Mouse (Mus musculus) heart, embryonic 11.5 days (tissue): ENCODE results near the gene Alg14. TPM values are rescaled to one million over a fixed set of nuclear protein-coding genes. Genes with fewer than 3 reads are reported as not detected.

Source experiments
- ATAC-seq: fragments of 200-750 bp; cut with Nextera tagmentation; replicated peaks from 2 replicates; pipeline ENCODE4 v1.8.0; 2017; ENCODE audit warnings: moderate library complexity; ENCODE audit not compliant: insufficient number of reproducible peaks, low FRiP score, low TSS enrichment
- H3K27ac ChIP-seq: fragments of 300-500 bp; sonication (generic); 2 replicates; pipeline ENCODE4 v1.5.1; 2014; ENCODE audit warnings: mild to moderate bottlenecking, low read depth, low read length
- H3K27me3 ChIP-seq: fragments of 300-500 bp; sonication (generic); 2 replicates; pipeline ENCODE4 v1.6.1; 2014; ENCODE audit warnings: mild to moderate bottlenecking, low read length, mixed read lengths; ENCODE audit not compliant: control insufficient read depth, insufficient read depth
- H3K36me3 ChIP-seq: fragments of 300-500 bp; sonication (generic); 2 replicates; pipeline ENCODE4 v1.6.1; 2014; ENCODE audit warnings: mild to moderate bottlenecking, low read length, moderate library complexity, mixed read lengths; ENCODE audit not compliant: control insufficient read depth, insufficient read depth
- H3K4me1 ChIP-seq: fragments of 300-500 bp; sonication (generic); 2 replicates; pipeline ENCODE4 v1.6.1; 2014; ENCODE audit warnings: low read length; ENCODE audit not compliant: control insufficient read depth, insufficient read depth
- H3K4me2 ChIP-seq: fragments of 300-500 bp; sonication (generic); 2 replicates; pipeline ENCODE4 v1.6.1; 2014; ENCODE audit warnings: mild to moderate bottlenecking, moderate library complexity
- H3K4me3 ChIP-seq: fragments of 300-500 bp; sonication (generic); 2 replicates; pipeline ENCODE4 v1.5.1; 2014; ENCODE audit warnings: low read depth, low read length
- H3K9ac ChIP-seq: fragments of 300-500 bp; sonication (generic); 2 replicates; pipeline ENCODE4 v1.6.1; 2014; ENCODE audit warnings: mild to moderate bottlenecking, low read depth, low read length, moderate library complexity
- H3K9me3 ChIP-seq: fragments of 300-500 bp; sonication (generic); replicated peaks from 2 replicates; pipeline ENCODE4 v1.6.1; 2016; ENCODE audit warnings: low read length; ENCODE audit not compliant: control insufficient read depth
- WGBS: fragments of 180-500 bp; shearing (Covaris S2); extraction: QIAGEN DNeasy Blood & Tissue Kit; methylation state at CpG from one replicate; pipeline ENCODE4 v1.1.7; 2014; ENCODE audit not compliant: insufficient replicate concordance; 5-methylcytosine and 5-hydroxymethylcytosine counted together
- polyA plus RNA-seq: library from polyadenylated mRNA; unstranded; fragments of >200 nt; fragmentation: Nextera tagmentation; extraction: Ambion mirVana; gene quantifications from 2 replicates; pipeline ENCODE4 v1.2.1, GENCODE M21; 2014

Alg14 gene
- polyA plus RNA-seq, 1 experiment from 2014 or later, result 38.2 TPM

DNA sequence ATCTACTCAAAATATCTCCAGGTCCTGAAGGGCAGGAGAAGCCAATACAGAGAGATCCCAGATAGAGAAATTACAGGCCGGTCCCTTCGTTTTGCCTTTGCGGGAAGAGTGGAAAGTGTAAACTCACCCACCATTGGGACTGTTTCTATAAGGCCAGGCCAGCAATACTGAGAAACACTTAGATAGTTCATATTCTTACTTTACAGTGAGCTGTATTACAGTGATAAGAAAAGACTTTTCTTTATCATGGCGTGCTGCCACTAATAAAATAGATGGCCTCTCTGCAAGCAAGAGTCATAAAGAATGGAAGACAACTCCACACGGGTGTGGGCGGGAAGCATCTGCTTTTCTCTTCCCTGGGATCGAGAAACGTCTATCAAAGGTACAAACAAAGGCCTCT, 97.8 kb downstream of the Alg14 start:
- Histone ChIP-seq H3K9ac (no peak overlapping the region), H3K9me3 (no peaks in the 10 kb centered on the region), H3K4me3 (no peak overlapping the region), H3K27ac (no peak overlapping the region), H3K4me2 (no peak overlapping the region), H3K27me3 (no peaks in the 10 kb centered on the region), H3K4me1 (peaks cover 7% of the 10 kb centered on the region), H3K36me3 (no peaks in the 10 kb centered on the region)
- no peak for ATAC-seq
- 80% methylated on average over 8 of the region's 8 CpGs for WGBS

DNA sequence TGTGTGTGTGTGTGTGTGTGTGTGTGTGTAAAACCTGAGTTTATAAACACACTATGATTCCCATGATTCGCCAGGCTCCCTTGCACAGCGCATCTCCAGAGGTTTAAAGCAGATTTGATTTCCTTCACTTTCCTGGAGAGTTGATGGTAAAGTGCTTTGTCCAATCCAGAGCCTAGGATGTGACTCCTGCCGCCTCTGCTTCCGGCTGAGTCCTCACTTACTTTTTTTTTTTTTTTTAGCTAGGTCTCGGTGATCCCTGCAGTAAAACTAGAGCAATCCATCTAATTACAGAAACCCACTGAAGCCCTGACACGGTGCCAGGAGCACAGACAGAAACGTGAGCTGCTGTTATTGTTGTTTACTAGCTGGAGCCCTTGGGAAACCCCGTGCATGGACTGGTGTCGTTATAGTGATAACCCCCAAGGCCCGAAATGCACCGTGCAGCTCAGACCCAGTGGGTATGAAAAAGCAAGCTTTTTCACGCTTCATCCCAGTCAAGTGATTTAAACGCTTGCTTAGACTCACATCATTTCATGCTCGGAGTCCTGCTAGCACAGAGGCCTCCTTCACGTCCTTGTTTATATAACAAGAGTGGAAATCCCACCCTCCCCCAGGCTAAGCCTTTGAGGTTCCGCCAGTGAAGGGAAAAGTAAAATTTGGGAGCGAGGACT, 98.4 kb downstream of the Alg14 start:
- Histone ChIP-seq H3K9ac (no peak overlapping the region), H3K36me3 (no peaks in the 10 kb centered on the region), H3K27ac (peak overlapping the region; percentile 54; the same call in 1 of the 2 replicates), H3K27me3 (no peaks in the 10 kb centered on the region), H3K9me3 (no peaks in the 10 kb centered on the region), H3K4me3 (no peak overlapping the region), H3K4me1 (peaks cover 9% of the 10 kb centered on the region), H3K4me2 (peak overlapping the region; percentile 41)
- ATAC-seq, result no peak
- WGBS, result 34% methylated on average over 17 of the region's 17 CpGs

DNA sequence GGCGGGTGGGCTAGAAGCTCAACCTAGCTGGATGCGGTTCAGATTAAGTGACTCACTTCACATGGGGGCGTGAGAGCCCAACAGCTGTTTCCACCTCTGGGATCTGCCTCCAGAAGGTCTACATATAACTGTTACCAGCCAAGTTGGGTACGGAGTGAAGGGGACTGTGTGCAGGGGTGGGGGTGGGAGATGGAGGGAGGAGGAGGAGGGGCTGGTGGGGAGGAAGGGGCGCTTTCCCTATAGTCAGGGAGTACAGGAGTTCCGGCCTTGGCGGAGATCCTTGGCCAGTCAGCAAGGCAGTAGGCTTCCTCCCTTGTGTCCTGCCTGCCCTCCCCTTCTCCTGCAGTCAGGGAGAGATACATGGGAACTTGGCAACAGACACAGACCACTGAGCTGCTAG, 99.2 kb downstream of the Alg14 start:
- H3K4me1 ChIP-seq, result peaks cover 10% of the 10 kb centered on the region
- no peaks in the 10 kb centered on the region for H3K9me3 ChIP-seq
- WGBS, result 53% methylated on average over 7 of the region's 7 CpGs
- ATAC-seq, result 0 out of 2 replicates have a peak, but pooled peaks have one; percentile 27
- no peak overlapping the region for H3K9ac ChIP-seq
- no peak overlapping the region for H3K4me3 ChIP-seq
- H3K4me2 ChIP-seq, result peak overlapping the region; percentile 41; the same call in 1 of the 2 replicates
- H3K27me3 ChIP-seq, result no peaks in the 10 kb centered on the region
- H3K27ac ChIP-seq, result 0 out of 2 replicates have a peak overlapping the region, but pooled peaks have one; percentile 6
- H3K36me3 ChIP-seq, result no peaks in the 10 kb centered on the region

DNA sequence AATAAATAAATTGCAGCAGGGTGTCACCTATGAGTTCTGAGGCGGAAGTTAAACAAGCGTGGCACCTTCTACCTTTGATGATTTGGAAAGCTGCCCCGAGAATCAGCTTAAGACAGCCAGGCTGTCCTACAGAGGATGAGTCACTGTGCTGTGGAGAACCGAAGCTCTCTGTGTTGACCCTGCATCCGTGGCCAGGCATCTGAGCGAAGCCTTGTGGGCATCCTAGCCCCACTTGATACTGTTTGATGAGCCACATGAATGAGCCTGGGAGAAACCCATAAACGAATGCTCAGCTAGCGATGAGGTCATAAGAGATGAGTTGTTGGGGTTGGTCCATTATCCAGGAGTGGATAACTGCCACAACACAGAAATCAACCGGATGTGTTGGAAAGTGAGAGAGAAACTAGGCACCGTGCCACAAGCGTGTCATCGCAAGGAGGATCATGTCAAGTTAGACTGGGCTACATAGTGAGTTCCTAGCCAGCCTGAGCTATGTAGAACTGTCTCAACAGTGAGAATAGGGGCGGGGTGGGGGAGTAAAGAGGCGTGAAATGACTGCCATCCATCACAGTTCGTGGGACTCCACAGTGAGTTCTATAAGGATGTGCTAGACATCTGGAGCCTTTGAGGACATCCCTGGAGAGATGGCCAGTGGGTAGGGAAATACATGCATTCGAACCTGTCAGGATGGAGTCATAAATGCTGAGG, 104.2 kb downstream of the Alg14 start:
- 70% methylated on average over 16 of the region's 16 CpGs for WGBS
- Histone ChIP-seq H3K4me3 (no peak overlapping the region), H3K27me3 (no peaks in the 10 kb centered on the region), H3K36me3 (no peaks in the 10 kb centered on the region), H3K4me2 (no peak overlapping the region), H3K4me1 (peaks cover 3% of the 10 kb centered on the region; the same call in 1 of the 2 replicates), H3K9me3 (no peaks in the 10 kb centered on the region), H3K27ac (no peak overlapping the region), H3K9ac (no peak overlapping the region)
- ATAC-seq, result peak; percentile 61; the same call in 1 of the 2 replicates

DNA sequence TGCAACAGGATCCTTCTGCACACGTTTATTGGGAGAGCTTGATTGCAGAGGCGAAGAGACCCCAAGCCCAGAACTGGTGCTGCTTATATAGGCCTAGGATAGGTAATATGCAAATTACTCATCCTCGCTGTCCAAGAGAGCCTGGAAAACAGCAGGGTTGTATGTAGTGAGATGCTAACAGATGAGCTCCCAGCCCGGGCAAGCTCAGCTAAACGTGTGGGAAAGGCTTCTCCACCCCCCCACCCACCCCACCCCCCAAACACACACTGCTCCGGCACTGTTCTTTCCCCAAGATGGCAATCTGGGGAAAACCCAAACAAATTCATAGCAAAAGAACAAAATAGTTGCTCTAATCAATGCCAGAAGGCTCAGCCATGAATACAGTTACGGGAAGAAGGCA, 105.0 kb downstream of the Alg14 start:
- H3K36me3 ChIP-seq, result no peaks in the 10 kb centered on the region
- H3K27ac ChIP-seq, result no peak overlapping the region
- no peak overlapping the region for H3K4me2 ChIP-seq
- no peaks in the 10 kb centered on the region for H3K9me3 ChIP-seq
- H3K27me3 ChIP-seq, result no peaks in the 10 kb centered on the region
- peaks cover 3% of the 10 kb centered on the region; the same call in 1 of the 2 replicates for H3K4me1 ChIP-seq
- no peak for ATAC-seq
- no peak overlapping the region for H3K4me3 ChIP-seq
- H3K9ac ChIP-seq, result no peak overlapping the region
- WGBS, result 72% methylated on average over 7 of the region's 7 CpGs

DNA sequence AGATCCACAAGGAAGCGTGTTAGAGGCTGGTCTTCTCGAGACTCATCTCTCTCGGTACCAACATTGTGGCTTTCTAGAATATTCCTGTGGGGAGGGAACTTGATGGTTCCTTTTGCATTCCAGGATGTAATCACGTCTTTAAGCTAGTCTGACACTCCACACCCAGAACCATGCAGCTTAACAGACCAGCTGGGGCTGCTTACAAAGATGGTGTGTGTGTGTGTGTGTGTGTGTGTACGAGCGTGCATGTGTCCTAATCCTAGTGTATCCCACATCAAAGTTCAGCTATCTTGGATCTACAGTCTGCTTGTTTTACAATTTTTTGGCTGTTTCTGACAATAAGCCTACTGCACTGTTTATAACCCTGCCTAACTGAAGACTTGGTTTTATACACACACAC, 105.4 kb downstream of the Alg14 start:
- no peaks in the 10 kb centered on the region for H3K9me3 ChIP-seq
- no peaks in the 10 kb centered on the region for H3K36me3 ChIP-seq
- H3K4me2 ChIP-seq, result no peak overlapping the region
- H3K9ac ChIP-seq, result no peak overlapping the region
- ATAC-seq, result no peak
- no peak overlapping the region for H3K27ac ChIP-seq
- no peaks in the 10 kb centered on the region for H3K27me3 ChIP-seq
- WGBS, result 79% methylated on average over 6 of the region's 6 CpGs
- H3K4me3 ChIP-seq, result no peak overlapping the region
- peaks cover 3% of the 10 kb centered on the region; the same call in 1 of the 2 replicates for H3K4me1 ChIP-seq

DNA sequence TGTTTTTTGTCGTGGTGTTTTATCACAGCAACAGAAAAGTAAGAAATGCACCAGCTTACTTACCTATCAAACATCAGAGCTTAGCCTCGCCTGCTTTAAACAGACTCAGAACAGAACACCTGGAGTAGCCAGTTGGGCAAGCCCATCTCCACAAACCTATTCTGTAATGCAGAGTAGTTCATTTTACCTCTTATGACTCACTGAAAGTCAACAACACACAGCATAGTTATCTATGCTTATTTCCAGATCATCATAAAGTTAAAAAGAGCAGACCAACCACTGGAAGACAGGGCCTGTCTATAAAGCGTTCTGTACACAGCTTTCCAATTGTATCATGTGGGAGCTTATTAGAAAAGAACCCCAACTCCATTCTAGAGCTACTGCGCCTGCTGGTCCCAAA, 109.8 kb downstream of the Alg14 start:
- no peaks in the 10 kb centered on the region for H3K4me1 ChIP-seq
- 71% methylated on average over 4 of the region's 4 CpGs for WGBS
- no peak overlapping the region for H3K27ac ChIP-seq
- ATAC-seq, result no peak
- no peaks in the 10 kb centered on the region for H3K27me3 ChIP-seq
- H3K9ac ChIP-seq, result no peak overlapping the region
- H3K36me3 ChIP-seq, result no peaks in the 10 kb centered on the region
- no peaks in the 10 kb centered on the region for H3K9me3 ChIP-seq
- H3K4me3 ChIP-seq, result no peak overlapping the region
- no peak overlapping the region for H3K4me2 ChIP-seq

DNA sequence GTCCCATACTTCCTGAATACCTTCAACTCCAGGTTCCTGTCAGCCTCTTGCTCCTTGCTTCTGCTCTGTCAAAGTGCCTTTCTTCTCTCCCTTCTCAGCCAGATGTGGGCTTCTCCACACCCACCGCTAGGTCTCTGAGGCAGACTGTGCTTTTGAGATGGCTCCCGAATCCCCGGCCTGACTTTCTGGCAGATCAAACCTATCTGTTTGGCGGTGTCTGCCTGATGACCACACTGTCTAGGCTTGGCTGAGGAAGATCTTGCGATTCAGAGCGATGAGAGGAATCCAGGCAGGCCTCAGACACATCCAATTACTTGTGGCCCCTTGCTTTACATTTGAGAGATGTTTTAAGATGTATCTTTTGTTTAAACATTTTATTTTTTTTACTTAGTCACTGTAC, 110.5 kb downstream of the Alg14 start:
- ATAC-seq, result no peak
- Histone ChIP-seq H3K9me3 (no peaks in the 10 kb centered on the region), H3K4me3 (no peak overlapping the region)

More for the DNA sequence above, 110.5 kb downstream of the Alg14 start:
- H3K9ac ChIP-seq, result no peak overlapping the region
- WGBS, result 70% methylated on average over 6 of the region's 6 CpGs
- no peaks in the 10 kb centered on the region for H3K4me1 ChIP-seq
- no peaks in the 10 kb centered on the region for H3K27me3 ChIP-seq
- no peaks in the 10 kb centered on the region for H3K36me3 ChIP-seq
- H3K27ac ChIP-seq, result no peak overlapping the region
- H3K4me2 ChIP-seq, result no peak overlapping the region
